8 mouse cellular contexts compared by ENCODE assay signal in genomic region chr17:51832900-51833577, GRCm38 (mm10). TPM values are rescaled to one million over a fixed set of nuclear protein-coding genes. Genes with fewer than 3 reads are reported as not detected.
DNase-seq lines count a peak whose midpoint lies in the region; ATAC-seq lines count a peak whose summit lies in the region.

Gene Satb1, minus strand, starts transcription at chr17:51833290.

- peak; percentile 55 for ATAC-seq in frontal cortex, adult (ENCODE audit: low TSS enrichment)

- DNase-seq in ES-CJ7 (ENCODE audit: low read depth, low spot score) = peak; percentile 59
- DNase-seq in cerebellum, adult 11-12 months = peak; percentile 16
- DNase-seq in heart, postnatal 4 days = peak; percentile 75
- DNase-seq in layer of hippocampus, postnatal 25 days (ENCODE audit: extremely low spot score in 1 of 2, low spot score in 1 of 2) = peak in 1 of 2 experiments; percentile 35
- DNase-seq in lung, postnatal 14 days = peak; percentile 62
- DNase-seq in ovary, postnatal 10 days (ENCODE audit: low spot score) = peak; percentile 19
- DNase-seq in thymus, postnatal 36 days = peak; percentile 95 to 97

RNA-seq across cellular contexts. Expression of gene Satb1, which starts in this region (rescaled TPM):
- total RNA-seq in heart, postnatal 4 days (2021) = 10 to 100 TPM; 24.4 to 25.3 TPM
- 10 to 100 TPM; 69.4 to 78.0 TPM for total RNA-seq in layer of hippocampus, postnatal 25 days (2021)
